Mouse (Mus musculus): ENCODE data around the gene Cwf19l1.

GRCm38 (mm10) chr19:44111706-44112105 is 24.0 kb downstream of the Cwf19l1 start:
- TF ChIP-seq CTCF (IDR thresholded peaks at IDR 0.05; ENCODE audit: insufficient read depth, low read length) (no peak), POLR2A (IDR thresholded peaks at IDR 0.05; ENCODE audit: borderline replicate concordance, extremely low read depth, low read depth, low read length) (no peak)

All from lung, adult 2 months (tissue).